11 mouse cellular contexts compared by ENCODE assay signal in the genomic region with DNA sequence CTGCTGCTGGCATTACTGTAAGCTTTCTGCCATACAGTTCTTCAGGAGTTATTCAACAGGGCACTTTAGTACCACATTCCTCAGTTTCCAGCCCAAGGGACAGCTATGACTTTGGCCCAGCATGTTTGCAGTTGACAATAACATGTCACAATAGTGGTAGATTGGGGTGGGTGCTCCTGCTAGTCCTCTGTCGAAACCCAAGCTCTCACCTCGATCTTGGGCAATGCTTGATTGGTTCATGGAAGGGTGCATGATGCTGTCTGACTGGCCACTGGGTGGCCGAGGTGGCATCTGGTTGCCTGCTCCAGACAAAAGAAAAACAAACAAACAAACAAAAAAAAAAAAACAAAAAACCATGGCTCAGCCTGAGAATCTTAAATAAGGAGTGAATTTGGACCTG.
"Had no signal": no experiment of that assay in that cellular context is flagged by ENCODE, and none has a peak within 500 bp of the region (broad histone marks: within the 10 kb centered on the region; RNA-seq: fewer than 3 reads in every experiment).

No protein-coding gene starts in this region.

- DNase-seq: kidney, adult 18-20 months; kidney, postnatal 14 days; liver; lung, adult 2 months; lung, postnatal 10 days; thymus, postnatal 36 days had no signal

- H3K4me2 ChIP-seq: limb, embryonic 12.5 days; midbrain, embryonic 13.5 days; neural tube, embryonic 12.5 days had no signal

- H3K9ac ChIP-seq: limb, embryonic 12.5 days; liver, embryonic 14.5 days; midbrain, embryonic 13.5 days; neural tube, embryonic 12.5 days had no signal

- H3K4me3 ChIP-seq: limb, embryonic 12.5 days; midbrain, embryonic 13.5 days; neural tube, embryonic 12.5 days had no signal

- H3K27me3 ChIP-seq: limb, embryonic 12.5 days; midbrain, embryonic 13.5 days; neural tube, embryonic 12.5 days had no signal

- H3K9me3 ChIP-seq: limb, embryonic 12.5 days; midbrain, embryonic 13.5 days; neural tube, embryonic 12.5 days had no signal

- ATAC-seq: midbrain, embryonic 13.5 days had no signal

- H3K27ac ChIP-seq: limb, embryonic 12.5 days; liver, embryonic 14.5 days; macrophage; neural tube, embryonic 12.5 days had no signal
